Mouse (Mus musculus) small intestine, adult 2 months (tissue): Measurements from ENCODE around the gene Dennd6a. TPM values are rescaled to one million over a fixed set of nuclear protein-coding genes. Genes with fewer than 3 reads are reported as not detected.

Source experiments
- H3K27ac ChIP-seq: fragments of 200-500 bp; 2 replicates; pipeline ENCODE4 v1.5.1; 2012; ENCODE audit warnings: low read depth, low read length, control low read depth, inconsistent platforms; ENCODE audit not compliant: insufficient read depth
- H3K27me3 ChIP-seq: fragments of 200-500 bp; 2 replicates; pipeline ENCODE4 v1.6.1; 2012; ENCODE audit warnings: mild to moderate bottlenecking, moderate library complexity, low read length, inconsistent platforms; ENCODE audit not compliant: control insufficient read depth, insufficient read depth
- H3K36me3 ChIP-seq: fragments of 200-500 bp; 2 replicates; pipeline ENCODE4 v1.6.1; 2012; ENCODE audit warnings: mild to moderate bottlenecking, low read length, control low read depth, inconsistent platforms; ENCODE audit not compliant: control insufficient read depth, insufficient read depth
- H3K4me1 ChIP-seq: fragments of 200-500 bp; 2 replicates; pipeline ENCODE4 v1.6.1; 2012; ENCODE audit warnings: low read length, inconsistent platforms, mixed read lengths; ENCODE audit not compliant: control insufficient read depth, insufficient read depth, insufficient read length
- H3K4me3 ChIP-seq: fragments of 200-500 bp; 2 replicates; pipeline ENCODE4 v1.5.1; 2012; ENCODE audit warnings: low read depth, mild to moderate bottlenecking, control low read depth, inconsistent platforms, low read length, moderate library complexity
- CTCF ChIP-seq: fragments of 200-500 bp; IDR thresholded peaks from 2 replicates; pipeline ENCODE4 v1.5.1; 2012; ENCODE audit warnings: low read depth, mild to moderate bottlenecking, control low read depth, inconsistent platforms, low read length, moderate library complexity, mixed read lengths; ENCODE audit not compliant: insufficient replicate concordance, insufficient read length; ENCODE audit errors: extremely low read depth
- POLR2A ChIP-seq: fragments of 200-500 bp; IDR thresholded peaks from 2 replicates; pipeline ENCODE4 v1.6.1; 2012; ENCODE audit warnings: low read depth, mild to moderate bottlenecking, control low read depth, inconsistent platforms, low read length, moderate library complexity
- WGBS: fragments of 180-500 bp; shearing (Covaris S2); methylation state at CpG from one replicate; pipeline ENCODE4 v1.1.7; 2018; 5-methylcytosine and 5-hydroxymethylcytosine counted together
- polyA plus RNA-seq: library from polyadenylated mRNA; depleted of rRNA; stranded (reverse); fragments of >200 nt; gene quantifications from 2 replicates; pipeline ENCODE4 v1.2.3, GENCODE M21; 2012

Gene Dennd6a
- polyA plus RNA-seq, 1 experiment = 8.6 TPM

- Histone ChIP-seq H3K4me3 (peak overlapping the region; percentile 93), H3K4me1 (peaks cover 3% of the 10 kb centered on the region; the same call in 1 of the 2 replicates), H3K27ac (peak overlapping the region; percentile 52), H3K27me3 (no peaks in the 10 kb centered on the region), H3K36me3 (0 out of 2 replicates have a peak, but pooled peaks cover 2% of the 10 kb centered on the region)
- TF ChIP-seq POLR2A = no peak; the same call in 1 of the 2 replicates
- no peak for TF ChIP-seq CTCF
- under 1% methylated on average over 92 of the region's 92 CpGs for WGBS
Observed at GRCm38 (mm10) chr14:26533821-26534756, 39.6 kb upstream of the Dennd6a start.

GRCm38 (mm10) chr14:26534757-26535479, 38.7 kb upstream of the Dennd6a start, which contains the start of gene Slmap:
Gene Slmap, minus strand, starts transcription at chr14:26534931.
- peak within 1 kb of the TSS; percentile 52 for H3K27ac ChIP-seq
- H3K4me3 ChIP-seq = peak within 1 kb of the TSS; percentile 93
- peaks cover 3% of the 10 kb centered on the region; the same call in 1 of the 2 replicates for H3K4me1 ChIP-seq
- TF ChIP-seq CTCF (no peak), POLR2A (peak; percentile 89; the same call in 1 of the 2 replicates)
- 11% methylated on average over 33 of the region's 33 CpGs for WGBS
- H3K27me3 ChIP-seq = no peaks in the 10 kb centered on the region
- no peaks in the 10 kb centered on the region for H3K36me3 ChIP-seq

GRCm38 (mm10) chr14:26539241-26539640, 34.4 kb upstream of the Dennd6a start:
- Histone ChIP-seq H3K4me1 (no peaks in the 10 kb centered on the region), H3K27ac (no peak overlapping the region), H3K4me3 (no peak overlapping the region), H3K27me3 (no peaks in the 10 kb centered on the region), H3K36me3 (no peaks in the 10 kb centered on the region)
- TF ChIP-seq CTCF (no peak), POLR2A (no peak)
- 83% methylated on average over 4 of the region's 4 CpGs for WGBS

- Histone ChIP-seq H3K4me1 (no peaks in the 10 kb centered on the region), H3K36me3 (no peaks in the 10 kb centered on the region), H3K4me3 (no peak overlapping the region), H3K27me3 (no peaks in the 10 kb centered on the region), H3K27ac (no peak overlapping the region)
- no peak for TF ChIP-seq POLR2A
- TF ChIP-seq CTCF = no peak
- 73% methylated on average over 1 of the region's 1 CpGs for WGBS
Observed at GRCm38 (mm10) chr14:26540577-26540976, 33.1 kb upstream of the Dennd6a start.

- no peaks in the 10 kb centered on the region for H3K4me1 ChIP-seq
- 93% methylated on average over 1 of the region's 1 CpGs for WGBS
- H3K4me3 ChIP-seq = no peak overlapping the region
- H3K27ac ChIP-seq = no peak overlapping the region
- TF ChIP-seq CTCF = no peak
- TF ChIP-seq POLR2A = no peak
- H3K36me3 ChIP-seq = no peaks in the 10 kb centered on the region
- H3K27me3 ChIP-seq = no peaks in the 10 kb centered on the region
Observed at GRCm38 (mm10) chr14:26542136-26542535, 31.5 kb upstream of the Dennd6a start.

GRCm38 (mm10) chr14:26547516-26548488, 25.9 kb upstream of the Dennd6a start:
- Histone ChIP-seq H3K36me3 (no peaks in the 10 kb centered on the region), H3K27me3 (no peaks in the 10 kb centered on the region), H3K27ac (peak overlapping the region; percentile 36; the same call in 1 of the 2 replicates), H3K4me3 (no peak overlapping the region), H3K4me1 (0 out of 2 replicates have a peak, but pooled peaks cover 3% of the 10 kb centered on the region)
- TF ChIP-seq CTCF (no peak), POLR2A (no peak)
- WGBS = 29% methylated on average over 10 of the region's 10 CpGs
